Mouse (Mus musculus) adrenal gland, adult 18-20 months (tissue): Measurements from ENCODE around the gene Pnmal1. TPM values are rescaled to one million over a fixed set of nuclear protein-coding genes. Genes with fewer than 3 reads are reported as not detected.
"Not testable (repeated sequence)": the region's sequence is repeated elsewhere in the genome, so short reads cannot be mapped to it uniquely, and the experiment has no call there.

ENCODE experiments used
- DNase-seq, 2 experiments: peaks; one replicate each; pipeline ENCODE4 v3.0.0; 2021 to 2022; ENCODE audit warnings: low spot score in 2 of 2
- total RNA-seq, 2 experiments: library from RNA; stranded (reverse); gene quantifications; 1 replicate in 1 of 2; 2 replicates in 1 of 2; pipeline ENCODE4 v1.2.3; 2021

Gene Pnmal1
- total RNA-seq, 2 experiments from 2014 or later, result 3.5 to 4.0 TPM

DNA sequence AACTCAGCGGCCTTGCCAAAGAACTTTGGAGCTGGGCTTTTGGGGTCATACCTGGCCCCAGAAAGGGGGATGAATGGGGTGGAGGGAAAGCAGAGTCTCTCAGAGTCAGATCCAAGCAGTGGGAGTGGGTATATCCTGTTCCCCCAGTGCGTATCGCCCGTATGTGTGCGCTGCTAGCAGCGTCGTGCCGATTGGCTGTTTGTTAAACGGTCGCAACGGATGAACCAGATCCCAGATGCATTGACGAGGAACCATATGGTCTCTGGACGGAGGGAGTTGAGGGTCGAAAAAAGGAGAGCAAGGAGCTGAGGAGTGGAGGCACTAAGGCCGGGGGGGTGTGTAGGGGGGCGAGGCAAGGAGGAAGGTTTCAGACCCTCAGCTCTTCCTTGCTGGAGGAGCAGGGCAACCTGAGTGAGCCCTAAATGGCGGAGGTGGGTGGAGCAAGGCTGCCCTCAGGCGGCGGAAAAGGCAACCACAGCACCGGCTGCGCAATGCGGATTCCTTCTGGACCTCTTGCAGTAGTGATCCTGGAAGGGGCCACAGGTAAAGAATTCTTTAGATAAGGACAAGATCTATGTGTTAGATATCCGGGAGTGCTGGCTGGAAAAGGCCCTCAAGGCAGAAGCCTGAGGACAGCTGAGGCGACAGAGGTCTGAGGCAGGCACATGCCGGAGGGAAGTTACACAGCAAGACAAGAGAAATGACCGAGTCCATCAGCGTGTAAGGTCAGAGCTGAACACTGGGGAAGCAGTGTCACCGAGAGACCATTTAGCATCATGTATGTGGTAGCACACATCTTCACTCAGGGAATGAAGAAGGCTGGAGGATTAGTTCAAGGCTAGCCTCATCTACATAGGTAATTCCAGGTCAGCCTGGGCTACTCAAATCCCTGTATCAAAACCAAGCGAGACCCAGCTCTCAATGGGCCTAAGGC, 9.3 kb upstream of the Pnmal1 start:
- DNase-seq, result peak; percentile 75

GRCm38 (mm10) chr7:16950861-16951635, 8.4 kb upstream of the Pnmal1 start:
- peak; percentile 71 to 75 for DNase-seq

DNA sequence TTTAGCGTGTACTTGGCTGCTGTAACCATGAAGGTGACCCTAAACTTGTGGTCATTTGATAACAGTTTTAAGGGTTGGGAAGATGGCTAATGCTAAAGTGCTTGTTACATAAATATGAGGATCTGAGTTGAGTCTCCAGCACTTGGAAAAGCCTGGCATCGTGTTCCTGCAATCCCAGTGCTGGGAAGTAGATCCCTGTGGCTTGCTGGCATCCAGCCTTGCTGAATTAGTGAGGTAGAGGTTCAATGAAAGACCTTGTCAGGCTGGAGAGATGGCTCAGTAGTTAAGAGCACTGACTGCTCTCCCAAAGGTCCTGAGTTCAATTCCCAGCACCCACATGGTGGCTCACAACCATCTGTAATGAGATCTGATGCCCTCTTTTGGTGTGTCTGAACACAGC, 5.7 kb upstream of the Pnmal1 start:
- not testable (repeated sequence) for DNase-seq

DNA sequence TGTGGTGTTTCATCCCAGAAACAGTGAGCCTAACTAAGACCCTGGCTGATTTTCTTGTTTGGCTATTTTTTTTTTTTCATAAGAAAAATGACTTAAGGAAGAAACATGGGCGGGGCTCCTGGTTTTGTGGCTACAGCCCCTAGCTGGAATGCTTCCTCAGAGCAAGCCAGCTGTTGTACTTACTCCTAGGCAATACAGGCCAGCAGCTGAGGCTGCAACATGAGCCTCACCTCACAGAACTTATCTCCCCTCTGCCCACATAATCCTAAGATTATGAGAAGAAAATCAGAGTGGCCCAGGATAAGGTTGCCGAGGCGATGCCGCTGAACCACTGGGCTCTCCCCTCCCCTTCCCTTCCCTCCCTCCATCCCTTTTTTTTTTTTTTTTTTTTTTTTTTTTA, 3.8 kb upstream of the Pnmal1 start:
- no peak for DNase-seq

DNA sequence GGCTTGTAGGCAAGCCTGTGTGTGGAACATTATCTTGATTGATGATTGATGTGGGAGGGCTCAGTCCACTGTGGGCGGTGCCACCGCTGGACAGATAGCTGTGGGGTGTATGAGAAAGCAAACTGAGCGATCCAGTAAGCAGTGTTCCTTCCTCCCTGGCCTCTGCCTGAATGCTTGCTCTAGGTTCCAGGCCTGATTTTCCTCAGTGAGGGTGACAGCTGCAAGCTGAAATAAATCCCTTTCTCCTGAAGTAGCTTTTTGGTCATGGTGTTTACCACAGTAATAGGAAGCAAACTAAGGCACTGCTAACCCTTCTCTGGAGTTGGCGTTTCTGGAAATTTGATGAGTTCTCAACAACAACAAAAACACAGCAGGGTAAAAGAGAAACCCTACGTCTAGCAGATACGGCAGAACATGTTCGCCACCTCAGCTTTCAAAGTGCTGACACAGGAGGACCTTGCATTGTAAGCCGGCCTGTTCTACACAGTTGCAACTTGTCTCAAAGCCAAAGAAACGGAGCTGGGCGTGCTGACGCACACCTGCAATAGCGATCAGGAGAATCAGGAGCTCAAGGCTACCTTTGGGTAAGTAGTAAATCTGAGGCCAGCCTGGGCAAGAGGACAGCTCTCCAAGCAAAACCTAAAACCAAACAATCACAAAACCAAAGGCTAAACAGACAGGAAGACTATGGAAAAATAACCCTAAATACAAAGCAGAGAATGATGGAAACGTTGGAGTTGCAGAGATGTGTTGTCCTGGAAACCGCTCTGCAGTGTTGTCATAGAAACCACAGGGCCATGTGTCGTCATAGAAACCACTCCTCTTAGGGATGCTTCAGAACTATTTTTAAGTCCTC, 2.8 kb upstream of the Pnmal1 start:
- no peak for DNase-seq

DNA sequence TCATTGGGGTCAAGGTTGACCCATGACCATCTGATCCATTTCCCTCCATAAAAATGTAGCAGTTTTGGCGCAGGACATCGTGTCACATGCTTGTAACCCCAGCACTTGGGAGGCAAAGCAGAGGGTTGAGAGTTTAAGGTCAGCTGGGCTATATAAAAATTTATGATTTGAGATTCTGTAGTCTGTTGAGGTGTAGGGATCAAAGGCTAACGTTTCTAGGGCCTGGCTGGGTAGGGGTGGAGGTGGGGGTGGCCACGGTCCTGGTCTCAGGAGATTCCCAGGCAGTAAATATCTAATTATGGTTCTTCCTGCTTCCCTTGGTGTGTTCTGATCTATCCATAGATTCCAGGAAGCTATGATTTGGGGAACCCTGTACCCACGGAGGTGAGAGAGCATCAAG, 2.2 kb downstream of the Pnmal1 start:
- no peak for DNase-seq

DNA sequence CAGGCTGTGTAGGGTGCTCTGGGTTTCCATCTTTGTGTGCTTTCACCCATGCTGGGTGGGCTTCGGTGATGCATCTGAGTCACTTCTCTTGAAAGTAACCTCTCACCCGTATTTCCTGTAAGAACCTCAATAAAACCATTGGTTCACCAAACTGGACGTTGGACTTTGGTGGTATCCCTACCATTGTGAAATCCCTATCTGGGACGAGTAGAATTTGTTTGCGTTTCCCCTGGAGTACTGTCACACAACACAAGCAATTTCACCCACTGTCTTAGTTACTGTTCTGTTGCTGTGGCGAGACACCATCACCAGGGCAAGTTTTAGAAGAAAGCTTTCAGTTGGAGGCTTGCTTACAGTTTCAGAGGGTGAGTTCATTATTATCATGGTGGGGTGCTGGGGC, 8.9 kb downstream of the Pnmal1 start:
- DNase-seq, result no peak

DNA sequence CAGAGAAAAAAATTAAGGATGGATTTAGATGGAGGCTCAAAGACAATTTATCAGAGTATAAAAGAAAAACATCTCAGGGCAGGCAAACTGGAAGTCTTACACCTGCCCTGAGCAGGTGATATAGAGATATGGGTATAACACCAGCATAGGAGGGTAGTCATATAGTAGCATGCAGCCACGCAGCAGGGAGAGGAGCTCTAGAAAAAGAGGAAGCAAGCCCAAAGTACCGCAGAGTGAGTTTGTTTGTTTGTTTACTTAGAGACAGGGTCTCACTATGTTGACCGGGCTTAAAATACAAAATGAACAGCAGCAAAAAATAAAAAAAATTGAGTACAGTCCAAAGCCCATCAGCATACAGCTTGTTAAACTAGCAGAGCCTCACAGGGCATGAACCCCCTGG, 11.7 kb downstream of the Pnmal1 start:
- no peak for DNase-seq

DNA sequence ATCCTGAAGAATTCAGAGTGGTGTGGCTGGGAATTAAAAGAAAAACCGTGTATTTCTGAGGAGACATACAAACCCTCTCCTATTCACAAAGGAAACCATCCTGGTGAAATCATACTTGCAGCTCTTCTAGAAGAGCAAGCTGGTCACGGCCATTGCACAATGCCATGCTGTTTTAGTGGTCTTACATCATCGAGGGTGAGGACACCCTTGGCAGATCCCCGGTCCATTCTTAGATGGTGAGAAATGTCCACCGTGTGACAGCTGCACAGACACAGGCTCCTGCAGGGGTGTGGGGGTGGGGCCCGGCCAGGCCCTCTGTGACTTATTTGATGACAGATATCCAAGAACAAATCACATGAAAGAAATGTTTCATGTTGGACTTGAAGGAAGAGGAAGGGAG, 14.5 kb downstream of the Pnmal1 start:
- DNase-seq, result no peak

DNA sequence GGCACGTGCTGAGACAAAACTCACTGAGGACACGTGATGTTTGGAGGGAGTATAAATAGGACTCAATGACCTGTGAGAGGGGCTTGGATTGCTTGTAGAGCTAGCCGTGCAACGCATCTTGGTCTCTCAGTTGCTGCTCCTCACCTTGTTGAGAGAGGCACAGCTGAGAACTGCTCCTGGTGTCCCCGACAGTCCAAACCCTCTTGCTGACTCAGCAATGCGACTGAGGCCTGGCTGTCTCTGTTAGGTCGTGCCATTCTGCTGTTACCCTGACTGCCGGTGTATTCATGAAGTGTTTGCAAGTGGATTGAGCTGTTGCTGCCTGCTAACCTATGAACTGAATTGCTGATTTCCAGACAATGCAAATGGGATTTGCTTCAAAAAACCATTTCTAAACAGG, 16.8 kb downstream of the Pnmal1 start:
- DNase-seq, result no peak

GRCm38 (mm10) chr7:16978173-16978572, 18.7 kb downstream of the Pnmal1 start:
- DNase-seq, result no peak

GRCm38 (mm10) chr7:16978593-16978992, 19.1 kb downstream of the Pnmal1 start:
- DNase-seq, result no peak

- DNase-seq, result no peak
Measured at GRCm38 (mm10) chr7:16980348-16980747, 20.9 kb downstream of the Pnmal1 start.

DNA sequence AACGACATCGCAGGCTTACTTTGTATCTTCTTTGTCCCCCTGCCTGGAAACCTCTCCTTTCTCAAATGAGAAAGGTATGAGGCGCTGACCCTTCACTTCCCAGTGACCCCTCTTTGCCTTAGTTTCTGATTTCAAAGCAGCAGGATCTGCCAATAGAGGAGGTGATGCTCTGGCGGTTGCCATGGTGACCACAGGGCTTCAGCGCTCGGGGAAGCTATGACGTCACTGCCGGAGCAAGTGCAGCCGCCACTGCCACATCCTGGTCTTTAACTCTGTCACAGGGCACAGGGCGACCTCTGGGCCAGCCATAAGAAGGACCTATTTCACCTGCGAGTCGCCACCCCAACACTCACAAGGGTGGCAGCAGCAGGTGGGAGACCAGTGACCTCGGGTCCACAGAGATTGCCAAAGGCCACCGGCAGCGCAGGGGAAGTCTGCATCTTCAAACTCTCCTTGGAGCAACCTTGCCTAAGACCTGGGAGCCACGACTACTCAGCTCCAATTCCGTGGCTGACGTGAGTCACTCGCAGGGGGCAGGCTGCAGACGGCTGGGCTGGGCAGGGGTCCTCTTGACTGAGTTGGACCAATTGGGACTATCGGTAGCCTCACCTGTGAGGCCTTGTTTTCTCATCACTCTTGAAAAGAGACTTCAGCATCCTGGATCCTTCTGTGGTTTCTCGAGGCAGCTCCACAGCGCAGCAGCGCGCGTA, 23.5 kb downstream of the Pnmal1 start, which contains the start of gene Gm42372:
Gene Gm42372 (plus strand): TSS at position 228 of the 710 bp plus-strand sequence.
- DNase-seq, result no peak

DNA sequence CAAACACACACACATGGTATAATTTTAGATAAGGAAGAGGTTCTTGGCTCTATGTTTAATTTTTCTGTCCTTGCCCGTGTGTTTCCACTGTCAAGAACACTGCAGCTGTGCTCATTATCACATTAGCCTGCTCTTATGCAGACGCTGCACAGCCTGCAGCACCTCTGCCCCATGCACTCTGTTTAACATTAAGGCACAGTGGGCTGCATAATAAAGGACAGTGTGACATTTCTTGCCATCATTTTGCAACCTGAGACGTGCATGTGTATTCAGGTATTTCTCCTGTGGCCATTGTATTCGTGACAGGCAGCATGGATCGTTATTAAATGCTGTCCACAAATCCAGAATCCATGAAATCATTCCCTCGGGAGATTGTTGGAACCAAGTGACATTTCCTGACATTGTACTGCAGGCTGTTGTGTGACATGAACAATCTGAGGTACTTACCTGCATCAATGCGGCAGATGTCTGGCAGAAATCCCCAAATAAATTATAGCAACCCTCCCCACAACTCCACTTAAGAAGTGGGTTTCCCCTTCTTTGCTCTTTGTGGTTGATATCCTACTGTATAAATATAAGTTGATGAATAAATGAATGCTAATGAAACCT, 28.2 kb downstream of the Pnmal1 start:
- DNase-seq, result no peak

DNA sequence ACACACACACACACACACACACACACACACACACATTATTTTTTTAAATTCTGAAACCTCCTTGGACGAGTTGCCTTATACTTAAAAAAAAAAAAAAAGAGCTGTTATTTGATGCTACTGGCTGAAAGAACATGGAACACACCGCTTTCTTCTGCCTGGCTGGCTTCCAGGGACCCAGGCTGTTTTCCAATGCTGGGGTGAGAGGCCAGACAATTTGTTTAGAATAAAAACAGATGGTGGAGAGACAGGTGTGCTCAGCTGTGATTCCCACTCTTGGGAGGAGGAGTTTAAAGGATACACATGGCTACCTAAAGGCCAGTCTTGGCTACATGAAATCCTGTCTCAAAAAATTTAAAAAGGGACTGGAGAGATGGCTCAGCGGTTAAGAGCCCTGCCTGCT, 28.9 kb downstream of the Pnmal1 start:
- no peak for DNase-seq

DNA sequence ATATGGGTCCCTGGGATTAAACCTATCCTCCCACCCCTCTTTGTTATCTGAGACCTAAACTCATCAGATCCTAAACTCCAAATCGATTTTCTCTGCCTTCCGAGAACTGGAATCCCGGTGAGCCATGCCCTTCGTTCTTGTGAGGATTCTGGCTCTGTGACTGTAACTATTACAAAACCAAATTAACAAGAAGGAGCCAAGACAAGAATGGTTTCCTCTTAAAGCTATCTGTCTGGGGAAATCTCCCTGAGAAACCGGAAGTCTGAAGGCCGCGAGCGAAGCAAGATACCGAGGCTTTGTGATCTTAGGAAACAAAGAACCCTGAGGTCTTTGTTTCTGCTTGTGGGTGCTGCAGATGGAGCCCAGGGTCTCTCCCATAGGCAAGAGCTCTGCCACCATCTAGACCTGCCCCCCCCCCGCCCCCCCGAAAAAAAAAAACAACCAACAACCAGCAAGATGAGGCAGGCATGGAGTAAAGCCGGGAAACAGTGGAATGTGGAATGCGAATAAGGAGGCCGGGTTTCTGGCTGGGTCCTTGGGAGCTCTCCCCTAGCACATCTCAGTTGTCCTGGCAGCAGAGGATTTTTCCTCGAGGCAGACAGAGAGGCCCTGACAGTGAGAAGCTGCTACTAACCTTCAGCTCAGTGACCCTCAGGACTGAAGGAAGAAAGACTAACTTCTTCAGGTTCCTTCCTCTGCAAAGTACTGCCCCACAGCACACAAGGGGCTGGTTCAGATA, 30.7 kb downstream of the Pnmal1 start:
- DNase-seq, result no peak

DNA sequence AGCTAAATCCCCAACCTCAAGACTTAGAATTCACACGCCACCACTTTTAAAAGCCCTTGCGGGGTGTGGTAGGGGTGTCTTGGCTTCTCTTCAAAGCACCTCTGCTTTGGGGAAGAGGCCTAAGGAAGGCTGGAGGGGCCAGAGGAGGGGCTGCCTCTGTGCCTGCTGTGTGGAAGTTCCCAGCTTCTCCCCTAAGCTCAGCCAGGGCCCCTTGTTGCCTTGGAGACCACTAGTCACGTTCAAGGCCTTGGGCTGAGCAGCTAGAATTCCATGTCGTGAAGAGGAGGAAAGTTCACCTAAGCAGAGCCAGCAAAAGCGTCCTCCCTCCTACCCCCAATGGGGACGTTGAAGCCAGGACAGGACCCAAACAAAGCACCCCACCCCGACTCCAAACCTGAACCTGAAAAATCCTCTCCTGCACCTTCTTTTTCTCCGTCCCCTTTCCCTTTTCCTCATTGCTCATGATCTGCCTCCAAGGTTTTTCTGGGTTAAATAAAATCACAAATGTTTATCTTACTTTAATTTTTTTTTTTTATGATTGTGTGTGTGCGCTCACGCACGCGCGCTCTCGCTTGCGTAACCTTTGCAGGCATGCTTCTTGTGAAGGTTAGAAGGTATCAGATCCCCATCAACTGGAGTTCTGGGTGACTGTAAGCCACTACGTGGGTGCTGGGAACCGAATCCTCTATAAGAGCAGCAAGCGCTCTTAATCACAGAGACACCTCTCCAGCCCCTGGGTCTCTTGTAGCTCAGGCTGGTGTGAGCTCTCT, 32.4 kb downstream of the Pnmal1 start:
- DNase-seq, result peak in 1 of 2 experiments; percentile 31

- no peak for DNase-seq
Measured at GRCm38 (mm10) chr7:16992451-16992807, 33.0 kb downstream of the Pnmal1 start, which contains the start of gene Ccdc8. Gene Ccdc8, plus strand, starts transcription at chr7:16992708.
